Mouse (Mus musculus): Measurements from ENCODE around the gene Slc6a17. TPM values are rescaled to one million over a fixed set of nuclear protein-coding genes. Genes with fewer than 3 reads are reported as not detected.

The Slc6a17 gene
- polyA plus RNA-seq (2012; rRNA removed), result 8.4 and 10.3 TPM in 2 replicates

GRCm38 (mm10) chr3:107517631-107518108, at the start of gene Slc6a17:
TSS of gene Slc6a17 (minus strand) at chr3:107518018.

DNA sequence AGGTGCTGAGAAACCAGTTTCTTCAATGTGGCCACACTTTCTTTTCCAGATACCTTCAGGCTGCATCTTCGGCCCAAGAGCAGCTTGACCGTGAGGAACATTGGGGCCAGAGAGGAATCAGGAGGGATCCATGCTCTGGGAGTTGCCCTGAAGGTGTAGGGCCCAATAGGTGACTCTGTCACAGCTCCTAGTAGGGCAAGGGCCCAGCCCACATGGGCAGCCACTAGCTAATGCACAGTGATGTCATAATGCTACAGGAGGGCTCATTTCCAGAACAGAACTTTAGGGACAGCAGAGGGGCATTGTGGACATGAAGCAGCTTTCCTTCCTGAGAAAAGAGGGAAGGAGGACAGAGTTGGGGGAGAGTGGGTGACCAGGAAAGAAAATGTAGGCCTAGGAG, 37.0 kb upstream of the Slc6a17 start, which contains the start of gene Ubl4b:
Gene Ubl4b (minus strand): TSS at position 232 of the 400 bp plus-strand sequence.

DNA sequence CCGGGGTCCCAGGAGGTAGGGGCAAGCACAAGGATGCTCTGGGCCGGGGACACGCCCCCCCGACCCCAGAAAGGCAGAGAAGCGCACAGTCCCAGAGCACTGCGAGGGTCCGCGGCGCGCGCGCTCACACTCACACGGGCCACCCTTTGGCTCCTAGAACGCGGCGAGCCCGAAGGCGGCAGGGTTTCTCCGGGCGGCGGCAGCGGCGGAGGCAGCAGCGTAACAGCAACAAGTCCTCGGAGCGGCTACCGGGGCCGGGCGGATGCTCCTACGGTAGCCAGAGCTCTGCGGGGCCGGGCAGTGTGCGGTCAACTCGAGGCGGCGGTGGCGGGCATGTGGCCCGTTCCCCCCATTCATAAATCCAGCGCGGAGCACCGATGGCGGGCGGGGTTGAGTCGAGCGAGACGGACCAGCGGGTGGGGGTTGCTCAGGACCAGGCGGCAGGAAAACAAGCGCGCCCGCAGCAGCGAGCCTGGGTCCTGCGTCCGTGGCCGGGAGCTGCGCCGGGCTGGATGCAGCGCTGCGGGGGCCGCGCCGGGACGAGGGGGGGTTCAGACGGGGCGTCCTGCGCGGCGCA, 58.5 kb downstream of the Slc6a17 start, which contains the start of gene Kcnc4:
Gene Kcnc4 (minus strand): TSS at position 357 of the 577 bp plus-strand sequence.

Other genes with a start within 250 kb of the Slc6a17 start
- gene Lamtor5, start 239.2 kb downstream of the Slc6a17 start, polyA plus RNA-seq (2012; rRNA removed), result 73.7 and 86.9 TPM in 2 replicates
- not detected in 2 replicates for gene Slc16a4, start 226.8 kb downstream of the Slc6a17 start, polyA plus RNA-seq (2012; rRNA removed)
- gene Rbm15, start 184.3 kb downstream of the Slc6a17 start, polyA plus RNA-seq (2012; rRNA removed), result 4.8 and 5.4 TPM in 2 replicates
- gene Kcnc4, start 58.5 kb downstream of the Slc6a17 start, polyA plus RNA-seq (2012; rRNA removed), result 0.65 and 1.1 TPM in 2 replicates
- gene Ubl4b, start 37.1 kb upstream of the Slc6a17 start, polyA plus RNA-seq (2012; rRNA removed), result not detected in 2 replicates
- gene Alx3, start 77.0 kb upstream of the Slc6a17 start, polyA plus RNA-seq (2012; rRNA removed), result not detected in 2 replicates
- not detected in 2 replicates for gene Gm10961, start 113.3 kb upstream of the Slc6a17 start, polyA plus RNA-seq (2012; rRNA removed)
- 43.3 and 46.4 TPM in 2 replicates for gene Strip1, start 113.7 kb upstream of the Slc6a17 start, polyA plus RNA-seq (2012; rRNA removed)
- gene Ahcyl1, start 178.5 kb upstream of the Slc6a17 start, polyA plus RNA-seq (2012; rRNA removed), result 34.4 and 36.7 TPM in 2 replicates
- 16.9 and 17.5 TPM in 2 replicates for gene Csf1, start 242.5 kb upstream of the Slc6a17 start, polyA plus RNA-seq (2012; rRNA removed)

All from colon, adult 2 months (tissue).